In the genomic region with DNA sequence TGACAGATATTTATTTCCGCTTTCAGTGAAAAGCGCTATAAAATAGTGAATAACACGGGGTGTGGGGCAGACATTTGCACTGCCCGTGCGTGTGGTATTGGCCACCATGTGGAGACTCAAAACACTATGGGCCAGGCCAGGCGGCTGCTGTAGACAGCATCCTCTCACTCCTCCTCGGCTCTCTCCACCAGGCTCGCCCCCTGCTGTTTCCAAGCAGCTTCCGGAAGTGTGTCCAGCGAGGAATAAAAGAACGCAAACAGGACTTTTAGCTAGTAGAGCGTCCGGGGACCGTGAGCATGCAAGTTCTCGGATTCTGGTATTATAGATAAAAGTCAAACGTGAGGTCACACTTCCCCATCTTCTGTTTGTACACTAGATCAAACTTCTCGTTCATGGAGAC, we compare ENCODE assay signal across 19 mouse cellular contexts. TPM values are rescaled to one million over a fixed set of nuclear protein-coding genes. Genes with fewer than 3 reads are reported as not detected.
"Had no signal": no experiment of that assay in that cellular context is flagged by ENCODE, and none has a peak within 500 bp of the region (broad histone marks: within the 10 kb centered on the region; RNA-seq: fewer than 3 reads in every experiment).

No protein-coding gene starts in this region.

- H3K4me1 ChIP-seq: intestine, embryonic 15.5 days; stomach, embryonic 15.5 days had no signal

- H3K9ac ChIP-seq: intestine, embryonic 15.5 days; limb, embryonic 12.5 days; liver, embryonic 13.5 days; liver, postnatal 0 days; midbrain, embryonic 15.5 days; stomach, embryonic 15.5 days had no signal

- ATAC-seq: intestine, embryonic 15.5 days; liver, postnatal 0 days; midbrain, embryonic 15.5 days had no signal

- H3K27ac ChIP-seq: intestine, embryonic 15.5 days; limb, embryonic 12.5 days; liver, embryonic 13.5 days; midbrain, embryonic 15.5 days; stomach, embryonic 15.5 days had no signal

- H3K4me2 ChIP-seq: intestine, embryonic 15.5 days; limb, embryonic 12.5 days; liver, embryonic 13.5 days; midbrain, embryonic 15.5 days; stomach, embryonic 15.5 days had no signal

- H3K4me3 ChIP-seq: intestine, embryonic 15.5 days; limb, embryonic 12.5 days; liver, embryonic 13.5 days; midbrain, embryonic 15.5 days; stomach, embryonic 15.5 days had no signal

- DNase-seq: kidney, adult 8-10 months; kidney, postnatal 25 days; layer of hippocampus, adult 9-11 months; liver; liver, embryonic 13.5 days; liver, postnatal 0 days; right cerebral cortex, postnatal 14 days; thymus, postnatal 36 days had no signal

- H3K27me3 ChIP-seq: midbrain, embryonic 15.5 days; stomach, embryonic 15.5 days had no signal

- H3K9me3 ChIP-seq: intestine, embryonic 15.5 days; limb, embryonic 12.5 days; liver, embryonic 13.5 days; midbrain, embryonic 15.5 days; stomach, embryonic 15.5 days had no signal

- H3K36me3 ChIP-seq: intestine, embryonic 15.5 days; limb, embryonic 12.5 days; liver, embryonic 13.5 days; stomach, embryonic 15.5 days had no signal

RNA-seq across cellular contexts. Expression of gene Efcab6, which starts 12.0 kb away (rescaled TPM):
- total RNA-seq: megakaryocyte progenitor cell, adult 5-6 weeks; neutrophil, adult 5-6 weeks had no signal
- polyA plus RNA-seq: liver, embryonic 13.5 days; liver, postnatal 0 days; spleen, adult 2 months had no signal

RNA-seq across cellular contexts. Expression of gene Sult4a1, which starts 28.4 kb away (rescaled TPM):
- total RNA-seq: megakaryocyte progenitor cell, adult 5-6 weeks; neutrophil, adult 5-6 weeks had no signal
- polyA plus RNA-seq: liver, postnatal 0 days had no signal

RNA-seq across cellular contexts. Expression of gene Pnpla5, which starts 45.8 kb away (rescaled TPM):
- total RNA-seq: left cerebral cortex, postnatal 25 days; megakaryocyte progenitor cell, adult 5-6 weeks; neutrophil, adult 5-6 weeks had no signal
- polyA plus RNA-seq: intestine, embryonic 15.5 days; kidney, embryonic 16.5 days; limb, embryonic 12.5 days; liver, embryonic 13.5 days; lung, embryonic 16.5 days; midbrain, embryonic 15.5 days; neural tube, embryonic 11.5 days; spleen, adult 2 months; stomach, embryonic 15.5 days had no signal
